Mouse (Mus musculus) 3T3-L1 (cell line): ENCODE results near the gene 3110082J24Rik.
A peak's percentile ranks its signal among the peaks of the same experiment; 100 is the strongest.
"Not testable (repeated sequence)": the region's sequence is repeated elsewhere in the genome, so short reads cannot be mapped to it uniquely, and the experiment has no call there.

ENCODE experiments used
- DNase-seq: peaks from one replicate; pipeline ENCODE4 v3.0.0-alpha.2; 2015; ENCODE audit warnings: low read depth, low spot score

The 3110082J24Rik gene

DNA sequence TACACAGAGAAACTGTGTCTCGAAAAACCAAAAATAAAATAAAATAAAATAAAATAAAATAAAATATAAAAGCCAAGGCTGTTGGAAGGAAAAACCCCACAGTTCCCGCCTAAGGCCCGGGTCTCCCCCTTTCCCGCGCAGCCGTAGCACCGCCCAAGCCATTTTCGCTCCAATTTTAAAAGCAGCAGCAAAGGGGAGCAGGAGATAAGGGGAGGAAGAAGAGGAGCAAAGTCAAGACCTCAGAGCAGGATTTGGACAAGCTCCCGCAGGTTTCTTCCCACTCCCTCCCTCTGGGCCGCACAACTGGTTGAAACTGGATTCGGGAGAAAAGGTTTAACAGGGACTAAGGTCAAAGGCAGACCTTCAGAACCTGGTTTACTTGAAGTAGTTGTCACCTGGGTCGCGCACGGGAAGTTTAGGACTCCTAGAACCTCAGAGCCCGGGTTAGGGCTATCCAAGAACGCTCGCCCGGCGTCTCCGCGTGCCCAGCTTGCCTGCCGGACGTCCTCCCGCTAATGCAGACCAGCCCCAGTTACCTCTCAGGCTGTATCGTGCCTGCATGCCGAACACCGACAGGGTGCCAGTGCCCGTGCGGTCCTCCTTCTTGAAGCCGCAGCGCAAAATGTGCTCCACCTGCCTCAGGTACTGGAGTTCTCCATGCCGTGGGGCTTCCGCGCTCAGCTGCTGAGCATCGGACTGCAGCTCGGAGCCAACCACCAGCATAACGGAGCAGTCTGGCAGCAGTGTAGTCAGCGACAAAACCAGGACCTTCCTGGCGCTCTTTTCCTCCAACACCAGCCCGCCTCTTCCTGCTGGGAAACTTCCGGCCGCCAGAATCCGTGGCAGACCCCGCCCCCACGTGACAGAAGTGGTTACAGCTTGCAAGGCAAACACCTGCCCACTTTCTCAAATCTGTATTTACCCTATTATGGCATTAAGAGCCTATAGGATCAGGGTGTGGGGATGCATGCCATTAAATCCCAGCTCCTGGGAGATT is 32.8 kb downstream of the 3110082J24Rik start, which contains the start of gene Tyms:
Gene Tyms (minus strand): TSS at position 793 of the 997 bp plus-strand sequence.
- peak; percentile 92 for DNase-seq

DNA sequence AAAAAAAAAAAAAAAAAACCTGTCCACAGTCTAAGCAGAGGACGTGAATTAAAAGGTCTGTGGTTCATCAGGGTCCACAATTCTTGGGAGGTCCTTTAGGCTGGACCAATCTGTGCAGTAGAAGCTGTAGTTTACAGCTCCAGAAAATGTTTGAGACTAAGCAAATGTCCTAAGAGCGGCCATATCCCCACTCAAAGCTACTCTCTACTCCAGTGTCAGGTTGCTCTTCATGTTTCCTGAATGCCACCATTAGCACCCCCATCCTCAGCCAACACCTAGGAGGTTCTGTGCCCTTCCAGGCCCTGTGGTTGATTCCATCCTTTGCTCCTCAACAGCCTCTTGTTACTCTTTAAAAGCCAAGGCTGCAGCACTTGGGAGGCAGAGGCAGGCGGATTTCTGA is 33.5 kb downstream of the 3110082J24Rik start:
- DNase-seq: peak; percentile 23

- no peak for DNase-seq
These were observed 34.2 kb downstream of the 3110082J24Rik start for GRCm38 (mm10) chr5:30071677-30072076.

DNA sequence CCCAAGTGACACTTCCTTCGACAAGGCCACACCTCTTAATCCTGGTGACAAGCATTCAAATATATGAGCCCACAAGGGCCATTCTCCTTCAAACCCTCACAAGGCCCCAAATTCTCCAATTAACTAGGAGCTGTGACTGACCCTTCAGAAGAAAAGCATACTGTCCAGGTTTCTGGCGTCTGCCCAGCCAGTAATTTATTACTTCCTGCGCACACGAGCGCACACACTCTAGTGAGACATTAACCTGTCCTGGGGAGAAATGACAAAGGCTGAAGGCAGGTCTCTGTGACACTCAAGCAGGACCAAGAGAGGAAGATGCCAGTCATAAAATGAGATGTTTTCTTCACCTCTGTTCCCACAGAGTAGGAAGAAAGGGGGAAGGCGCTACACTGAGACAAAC is 38.2 kb downstream of the 3110082J24Rik start:
- DNase-seq: no peak

GRCm38 (mm10) chr5:30059607-30060006 is 46.3 kb downstream of the 3110082J24Rik start:
- DNase-seq: not testable (repeated sequence)

- DNase-seq: no peak
These were observed 47.6 kb downstream of the 3110082J24Rik start for GRCm38 (mm10) chr5:30058216-30058731.
